Mouse (Mus musculus): ENCODE data around the gene Scrn3. TPM values are rescaled to one million over a fixed set of nuclear protein-coding genes. Genes with fewer than 3 reads are reported as not detected.

The Scrn3 gene
- polyA plus RNA-seq, 1 experiment from 2014 or later = 7.1 TPM

- Histone ChIP-seq H3K27me3 (ENCODE audit: control insufficient read depth, insufficient read depth, low read length) (no peaks in the 10 kb centered on the region), H3K4me2 (ENCODE audit: low read depth, low read length) (no peak overlapping the region), H3K36me3 (ENCODE audit: control insufficient read depth, insufficient read depth, low read length) (peaks cover 5% of the 10 kb centered on the region; the same call in 1 of the 2 replicates), H3K4me3 (ENCODE audit: low read depth, low read length) (no peak overlapping the region), H3K27ac (ENCODE audit: low read depth, low read length) (no peak overlapping the region), H3K9me3 (ENCODE audit: control insufficient read depth, low read length) (no peaks in the 10 kb centered on the region), H3K9ac (replicated peaks; ENCODE audit: low read depth, low read length) (no peak overlapping the region), H3K4me1 (ENCODE audit: control insufficient read depth, insufficient read depth, low read length) (no peaks in the 10 kb centered on the region)
- ATAC-seq (ENCODE audit: low read depth) = no peak
- WGBS = 88% methylated on average over 7 of the region's 7 CpGs
Observed at GRCm38 (mm10) chr2:73298154-73298553, 14.2 kb upstream of the Scrn3 start.

GRCm38 (mm10) chr2:73298841-73299240 lies 13.6 kb upstream of the Scrn3 start:
- Histone ChIP-seq H3K4me1 (ENCODE audit: control insufficient read depth, insufficient read depth, low read length) (no peaks in the 10 kb centered on the region), H3K27me3 (ENCODE audit: control insufficient read depth, insufficient read depth, low read length) (no peaks in the 10 kb centered on the region), H3K27ac (ENCODE audit: low read depth, low read length) (no peak overlapping the region), H3K36me3 (ENCODE audit: control insufficient read depth, insufficient read depth, low read length) (peaks cover 5% of the 10 kb centered on the region; the same call in 1 of the 2 replicates), H3K4me3 (ENCODE audit: low read depth, low read length) (no peak overlapping the region), H3K9ac (replicated peaks; ENCODE audit: low read depth, low read length) (no peak overlapping the region), H3K4me2 (ENCODE audit: low read depth, low read length) (no peak overlapping the region), H3K9me3 (ENCODE audit: control insufficient read depth, low read length) (no peaks in the 10 kb centered on the region)
- no peak for ATAC-seq (ENCODE audit: low read depth)
- WGBS = 76% methylated on average over 3 of the region's 3 CpGs

GRCm38 (mm10) chr2:73301979-73302378 lies 10.4 kb upstream of the Scrn3 start:
- H3K4me2 ChIP-seq (ENCODE audit: low read depth, low read length) = no peak overlapping the region
- no peak overlapping the region for H3K4me3 ChIP-seq (ENCODE audit: low read depth, low read length)
- H3K27me3 ChIP-seq (ENCODE audit: control insufficient read depth, insufficient read depth, low read length) = no peaks in the 10 kb centered on the region
- peaks cover 16% of the 10 kb centered on the region; the same call in 1 of the 2 replicates for H3K36me3 ChIP-seq (ENCODE audit: control insufficient read depth, insufficient read depth, low read length)
- no peaks in the 10 kb centered on the region for H3K9me3 ChIP-seq (ENCODE audit: control insufficient read depth, low read length)
- ATAC-seq (ENCODE audit: low read depth) = no peak
- H3K4me1 ChIP-seq (ENCODE audit: control insufficient read depth, insufficient read depth, low read length) = no peaks in the 10 kb centered on the region
- WGBS = 97% methylated on average over 1 of the region's 1 CpGs
- no peak overlapping the region for H3K9ac ChIP-seq (replicated peaks; ENCODE audit: low read depth, low read length)
- H3K27ac ChIP-seq (ENCODE audit: low read depth, low read length) = no peak overlapping the region

- no peaks in the 10 kb centered on the region for H3K9me3 ChIP-seq (ENCODE audit: control insufficient read depth, low read length)
- H3K4me3 ChIP-seq (ENCODE audit: low read depth, low read length) = no peak overlapping the region
- WGBS = 93% methylated on average over 9 of the region's 9 CpGs
- no peak overlapping the region for H3K4me2 ChIP-seq (ENCODE audit: low read depth, low read length)
- no peaks in the 10 kb centered on the region for H3K27me3 ChIP-seq (ENCODE audit: control insufficient read depth, insufficient read depth, low read length)
- peaks cover 22% of the 10 kb centered on the region for H3K36me3 ChIP-seq (ENCODE audit: control insufficient read depth, insufficient read depth, low read length)
- no peak for ATAC-seq (ENCODE audit: low read depth)
- H3K9ac ChIP-seq (replicated peaks; ENCODE audit: low read depth, low read length) = no peak overlapping the region
- H3K27ac ChIP-seq (ENCODE audit: low read depth, low read length) = no peak overlapping the region
- no peaks in the 10 kb centered on the region for H3K4me1 ChIP-seq (ENCODE audit: control insufficient read depth, insufficient read depth, low read length)
Observed at GRCm38 (mm10) chr2:73302722-73303121, 9.7 kb upstream of the Scrn3 start.

GRCm38 (mm10) chr2:73304506-73304905 lies 7.9 kb upstream of the Scrn3 start:
- Histone ChIP-seq H3K4me3 (ENCODE audit: low read depth, low read length) (no peak overlapping the region), H3K27me3 (ENCODE audit: control insufficient read depth, insufficient read depth, low read length) (no peaks in the 10 kb centered on the region), H3K36me3 (ENCODE audit: control insufficient read depth, insufficient read depth, low read length) (peaks cover 26% of the 10 kb centered on the region), H3K27ac (ENCODE audit: low read depth, low read length) (no peak overlapping the region), H3K4me1 (ENCODE audit: control insufficient read depth, insufficient read depth, low read length) (no peaks in the 10 kb centered on the region), H3K4me2 (ENCODE audit: low read depth, low read length) (no peak overlapping the region), H3K9me3 (ENCODE audit: control insufficient read depth, low read length) (no peaks in the 10 kb centered on the region), H3K9ac (replicated peaks; ENCODE audit: low read depth, low read length) (no peak overlapping the region)
- WGBS = 95% methylated on average over 5 of the region's 5 CpGs
- ATAC-seq (ENCODE audit: low read depth) = no peak

- Histone ChIP-seq H3K27ac (ENCODE audit: low read depth, low read length) (no peak overlapping the region), H3K4me3 (ENCODE audit: low read depth, low read length) (no peak overlapping the region), H3K4me2 (ENCODE audit: low read depth, low read length) (no peak overlapping the region), H3K27me3 (ENCODE audit: control insufficient read depth, insufficient read depth, low read length) (no peaks in the 10 kb centered on the region), H3K4me1 (ENCODE audit: control insufficient read depth, insufficient read depth, low read length) (no peaks in the 10 kb centered on the region; the same call in 1 of the 2 replicates), H3K9ac (replicated peaks; ENCODE audit: low read depth, low read length) (no peak overlapping the region), H3K36me3 (ENCODE audit: control insufficient read depth, insufficient read depth, low read length) (peaks cover 22% of the 10 kb centered on the region), H3K9me3 (ENCODE audit: control insufficient read depth, low read length) (no peaks in the 10 kb centered on the region)
- no peak for ATAC-seq (ENCODE audit: low read depth)
- WGBS = 88% methylated on average over 7 of the region's 7 CpGs
Observed at GRCm38 (mm10) chr2:73306006-73306405, 6.4 kb upstream of the Scrn3 start.

GRCm38 (mm10) chr2:73313117-73313501 lies 708 bp downstream of the Scrn3 start:
- H3K9ac ChIP-seq (replicated peaks; ENCODE audit: low read depth, low read length) = peak overlapping the region; percentile 30; the same call in 1 of the 2 replicates
- WGBS = 44% methylated on average over 14 of the region's 14 CpGs
- peak overlapping the region; percentile 62 for H3K4me3 ChIP-seq (ENCODE audit: low read depth, low read length)
- no peaks in the 10 kb centered on the region for H3K9me3 ChIP-seq (ENCODE audit: control insufficient read depth, low read length)
- H3K36me3 ChIP-seq (ENCODE audit: control insufficient read depth, insufficient read depth, low read length) = peaks cover 3% of the 10 kb centered on the region; the same call in 1 of the 2 replicates
- peak overlapping the region; percentile 39 for H3K4me2 ChIP-seq (ENCODE audit: low read depth, low read length)
- peaks cover 8% of the 10 kb centered on the region; the same call in 1 of the 2 replicates for H3K4me1 ChIP-seq (ENCODE audit: control insufficient read depth, insufficient read depth, low read length)
- peak; percentile 45 for ATAC-seq (ENCODE audit: low read depth)
- H3K27me3 ChIP-seq (ENCODE audit: control insufficient read depth, insufficient read depth, low read length) = no peaks in the 10 kb centered on the region
- H3K27ac ChIP-seq (ENCODE audit: low read depth, low read length) = no peak overlapping the region

- H3K4me2 ChIP-seq (ENCODE audit: low read depth, low read length) = no peak overlapping the region
- peaks cover 2% of the 10 kb centered on the region; the same call in 1 of the 2 replicates for H3K36me3 ChIP-seq (ENCODE audit: control insufficient read depth, insufficient read depth, low read length)
- peaks cover 8% of the 10 kb centered on the region; the same call in 1 of the 2 replicates for H3K4me1 ChIP-seq (ENCODE audit: control insufficient read depth, insufficient read depth, low read length)
- no peak overlapping the region for H3K9ac ChIP-seq (replicated peaks; ENCODE audit: low read depth, low read length)
- no peak for ATAC-seq (ENCODE audit: low read depth)
- WGBS = 93% methylated on average over 3 of the region's 3 CpGs
- H3K4me3 ChIP-seq (ENCODE audit: low read depth, low read length) = no peak overlapping the region
- H3K27me3 ChIP-seq (ENCODE audit: control insufficient read depth, insufficient read depth, low read length) = no peaks in the 10 kb centered on the region
- no peak overlapping the region for H3K27ac ChIP-seq (ENCODE audit: low read depth, low read length)
- H3K9me3 ChIP-seq (ENCODE audit: control insufficient read depth, low read length) = no peaks in the 10 kb centered on the region
Observed at GRCm38 (mm10) chr2:73314311-73314710, 1.9 kb downstream of the Scrn3 start.

- H3K4me2 ChIP-seq (ENCODE audit: low read depth, low read length) = no peak overlapping the region
- no peak for ATAC-seq (ENCODE audit: low read depth)
Observed at GRCm38 (mm10) chr2:73317426-73317825, 5.0 kb downstream of the Scrn3 start.

More at GRCm38 (mm10) chr2:73317426-73317825, 5.0 kb downstream of the Scrn3 start:
- H3K9me3 ChIP-seq (ENCODE audit: control insufficient read depth, low read length) = no peaks in the 10 kb centered on the region
- no peak overlapping the region for H3K4me3 ChIP-seq (ENCODE audit: low read depth, low read length)
- H3K36me3 ChIP-seq (ENCODE audit: control insufficient read depth, insufficient read depth, low read length) = no peaks in the 10 kb centered on the region
- no peaks in the 10 kb centered on the region for H3K27me3 ChIP-seq (ENCODE audit: control insufficient read depth, insufficient read depth, low read length)
- no peaks in the 10 kb centered on the region for H3K4me1 ChIP-seq (ENCODE audit: control insufficient read depth, insufficient read depth, low read length)
- no peak overlapping the region for H3K9ac ChIP-seq (replicated peaks; ENCODE audit: low read depth, low read length)
- H3K27ac ChIP-seq (ENCODE audit: low read depth, low read length) = no peak overlapping the region
- 96% methylated on average over 9 of the region's 9 CpGs for WGBS
